Mouse (Mus musculus) T-helper 1 cell (primary cell): ENCODE data around the gene Utrn.

Source experiments
- in situ Hi-C: fragments of 300-600 bp; cut with MboI, MseI; formaldehyde crosslinking; loops from one replicate; pipeline ENCODE4 v1.15.1; 2025; ENCODE audit warnings: high pct_unique_total_duplicates

Utrn gene

GRCm38 (mm10) chr10:12701694-12702093 is 167.5 kb downstream of the Utrn start:
- in situ Hi-C loops: loop anchor here (10.0 kb wide), 1 partner anchor 1303 kb away; no protein-coding TSS in a partner anchor

DNA sequence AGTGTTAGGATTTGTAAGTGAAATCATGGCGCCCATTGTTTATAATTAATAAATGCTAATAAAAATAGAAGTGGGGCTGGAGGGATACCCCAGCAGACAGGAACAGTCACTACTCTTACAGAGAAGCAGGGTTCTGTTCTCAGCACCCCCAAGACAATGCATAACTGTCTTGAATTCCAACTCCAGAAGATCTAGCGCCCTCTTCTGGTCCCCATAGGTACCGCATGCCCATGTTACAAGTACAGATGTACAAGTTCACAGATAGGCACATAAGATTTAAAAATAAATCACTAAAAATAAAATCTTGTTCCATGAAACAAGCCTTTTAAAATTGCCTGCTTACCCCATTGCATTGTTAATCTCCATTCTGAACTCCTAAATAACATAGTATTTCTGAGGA is 168.6 kb downstream of the Utrn start:
- in situ Hi-C loops: loop anchor here (10.0 kb wide), 1 partner anchor 1304 kb away; no protein-coding TSS in a partner anchor

DNA sequence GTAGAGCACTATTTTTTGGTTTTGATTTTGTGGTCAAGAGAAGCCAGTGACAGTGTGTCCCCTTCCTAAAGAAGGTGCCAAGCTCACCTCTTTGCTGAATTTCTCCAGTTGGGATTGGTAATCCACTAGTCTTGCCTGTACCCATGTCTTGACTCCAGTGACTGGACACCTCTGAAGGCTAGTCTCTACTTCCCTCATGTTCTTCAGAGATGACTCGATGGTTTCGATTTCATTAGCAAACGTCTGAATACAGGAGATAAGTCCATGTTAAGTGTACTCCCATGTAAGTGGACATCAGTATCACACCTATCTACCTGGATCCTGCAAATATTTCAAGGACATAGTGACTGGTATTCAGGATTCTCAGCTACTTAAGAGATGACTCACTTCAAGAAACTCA is 171.3 kb downstream of the Utrn start:
- in situ Hi-C loops: loop anchor here (25.0 kb wide), 1 partner anchor 1511 kb away; no protein-coding TSS in a partner anchor

GRCm38 (mm10) chr10:12696704-12697103 is 172.5 kb downstream of the Utrn start:
- in situ Hi-C loops: loop anchor here (25.0 kb wide), 1 partner anchor 1509 kb away; no protein-coding TSS in a partner anchor

- in situ Hi-C loops: loop anchor here (25.0 kb wide), 1 partner anchor 1507 kb away; no protein-coding TSS in a partner anchor
Observed at GRCm38 (mm10) chr10:12694774-12695173, 174.4 kb downstream of the Utrn start.

GRCm38 (mm10) chr10:12690601-12691000 is 178.6 kb downstream of the Utrn start:
- in situ Hi-C loops: loop anchor here (25.0 kb wide), 1 partner anchor 1503 kb away; no protein-coding TSS in a partner anchor

DNA sequence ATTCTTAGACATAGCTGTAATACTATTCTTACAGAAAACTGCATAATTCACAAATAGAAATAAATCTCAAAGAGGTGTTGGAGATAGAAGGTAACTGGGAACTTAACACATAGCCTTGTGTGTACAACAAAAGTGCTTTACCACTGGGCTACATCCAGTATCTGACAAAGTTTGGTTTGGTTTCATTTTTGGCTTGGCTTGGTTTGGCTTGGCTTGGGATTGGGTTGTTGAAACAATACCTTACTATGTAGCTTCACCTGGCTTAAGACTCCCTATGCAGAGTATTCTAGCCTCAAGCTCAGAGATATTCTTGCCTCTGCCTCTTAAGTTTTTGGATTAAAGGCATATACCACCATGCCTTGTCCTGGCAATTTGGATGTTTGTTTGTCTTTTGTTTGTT is 183.5 kb downstream of the Utrn start:
- in situ Hi-C loops: loop anchor here (25.0 kb wide), 1 partner anchor 1498 kb away; no protein-coding TSS in a partner anchor

GRCm38 (mm10) chr10:12684018-12684417 is 185.1 kb downstream of the Utrn start:
- in situ Hi-C loops: loop anchor here (25.0 kb wide), 1 partner anchor 1497 kb away; no protein-coding TSS in a partner anchor

DNA sequence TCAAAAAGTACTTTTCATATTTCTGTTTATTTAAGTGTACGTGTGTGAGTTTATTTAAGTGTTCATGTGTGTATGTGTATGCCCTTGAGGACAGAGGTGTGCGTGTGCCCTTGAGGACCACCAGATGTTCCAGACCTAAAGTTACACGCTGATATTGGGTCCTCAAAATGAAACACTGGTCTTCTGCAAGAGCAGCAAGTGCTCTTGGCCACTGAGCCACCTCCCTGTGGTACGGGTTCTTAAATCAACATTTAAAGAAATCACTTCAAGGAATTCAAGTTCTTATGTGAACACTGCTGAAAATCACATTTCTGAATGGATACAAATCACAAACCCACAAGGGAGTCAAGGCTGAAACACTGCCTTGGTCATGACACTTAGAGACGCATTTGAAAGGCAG is 195.9 kb downstream of the Utrn start:
- in situ Hi-C loops: no loop called here

DNA sequence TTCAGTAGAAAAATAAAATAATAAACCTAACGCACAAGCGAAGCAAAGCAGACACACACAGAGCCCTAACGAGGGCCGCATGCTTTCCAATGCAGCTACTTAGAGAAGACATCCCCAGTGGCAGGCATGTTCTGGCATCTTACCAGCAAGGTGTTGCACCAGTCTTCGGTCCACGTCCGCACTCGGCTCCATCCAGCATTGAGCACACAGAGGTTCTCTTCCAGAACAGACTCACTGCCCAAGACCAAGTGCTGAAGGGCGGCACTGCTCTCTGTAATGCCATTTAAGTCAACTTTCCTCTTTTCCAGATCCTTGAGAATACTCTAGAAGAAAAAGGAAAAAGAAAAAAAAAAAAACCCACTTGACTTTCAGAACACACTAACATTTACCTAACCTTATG is 197.6 kb downstream of the Utrn start:
- in situ Hi-C loops: no loop called here

DNA sequence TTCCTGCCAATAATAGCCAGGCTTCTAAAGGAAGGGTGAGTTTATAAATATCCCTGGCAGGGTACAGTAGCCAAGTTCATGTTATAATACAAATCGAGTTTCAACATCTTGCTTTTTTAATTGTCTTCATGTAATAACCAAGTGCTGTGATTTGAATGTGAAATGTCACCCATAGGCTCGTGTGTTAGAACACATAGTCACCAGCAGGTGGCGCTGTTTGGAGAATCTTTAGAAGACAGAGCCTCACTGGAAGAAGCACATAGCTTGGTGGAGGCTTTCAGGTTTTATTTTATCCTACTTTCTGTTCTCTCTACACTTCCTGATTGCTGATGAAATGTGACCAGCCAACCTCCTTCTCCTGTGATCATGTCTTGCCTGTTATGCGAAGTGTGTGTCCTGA is 207.1 kb downstream of the Utrn start:
- in situ Hi-C loops: no loop called here

GRCm38 (mm10) chr10:12658023-12658744 is 211.0 kb downstream of the Utrn start:
- in situ Hi-C loops: no loop called here

- in situ Hi-C loops: no loop called here
Observed at GRCm38 (mm10) chr10:12652988-12653387, 216.2 kb downstream of the Utrn start.

DNA sequence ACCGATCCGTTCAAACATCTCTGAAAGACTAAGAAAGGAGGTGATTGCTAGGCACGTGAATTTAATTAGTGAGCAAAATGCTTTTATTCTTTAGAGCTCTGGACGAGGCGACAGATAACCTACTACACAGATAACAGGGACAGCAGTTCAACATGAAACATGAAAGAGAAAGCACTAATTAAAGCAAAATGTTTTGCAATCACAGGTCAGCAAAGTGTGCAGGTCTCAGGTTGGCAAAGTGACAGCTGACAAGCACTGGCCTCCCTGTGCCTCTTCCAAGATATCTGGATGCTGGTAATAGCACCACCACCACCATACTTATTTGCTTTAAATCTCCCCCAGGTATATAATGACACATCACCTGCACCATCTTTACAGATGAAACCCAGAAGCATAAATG is 223.0 kb downstream of the Utrn start:
- in situ Hi-C loops: no loop called here

- in situ Hi-C loops: no loop called here
Observed at GRCm38 (mm10) chr10:12643336-12643735, 225.8 kb downstream of the Utrn start.

GRCm38 (mm10) chr10:12639638-12640037 is 229.5 kb downstream of the Utrn start:
- in situ Hi-C loops: no loop called here

DNA sequence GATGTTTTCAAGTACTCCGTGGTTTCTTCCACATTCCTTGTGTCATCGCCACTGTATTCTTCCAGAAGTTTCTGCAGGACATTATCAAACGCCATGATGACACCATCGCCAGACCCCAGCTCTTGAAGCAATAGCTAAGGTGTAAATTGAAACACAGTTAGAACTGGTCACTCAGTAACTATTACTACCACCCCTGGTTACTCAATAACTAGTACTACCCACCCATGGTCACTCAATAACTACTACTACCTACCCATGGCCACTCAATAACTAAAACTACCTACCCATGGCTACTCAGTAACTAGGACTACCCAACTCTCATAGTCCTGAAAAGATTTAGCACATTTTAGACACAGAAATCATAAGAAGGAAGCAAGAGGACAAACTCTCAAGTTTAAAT is 235.2 kb downstream of the Utrn start:
- in situ Hi-C loops: no loop called here

GRCm38 (mm10) chr10:12630933-12631332 is 238.2 kb downstream of the Utrn start:
- in situ Hi-C loops: no loop called here

- in situ Hi-C loops: loop anchor here (25.0 kb wide), 1 partner anchor 606 kb away; no protein-coding TSS in a partner anchor
Observed at GRCm38 (mm10) chr10:12618397-12618796, 250.8 kb downstream of the Utrn start.

- in situ Hi-C loops: loop anchor here (25.0 kb wide), 1 partner anchor 603 kb away; no protein-coding TSS in a partner anchor
Observed at GRCm38 (mm10) chr10:12615723-12616122, 253.4 kb downstream of the Utrn start.

DNA sequence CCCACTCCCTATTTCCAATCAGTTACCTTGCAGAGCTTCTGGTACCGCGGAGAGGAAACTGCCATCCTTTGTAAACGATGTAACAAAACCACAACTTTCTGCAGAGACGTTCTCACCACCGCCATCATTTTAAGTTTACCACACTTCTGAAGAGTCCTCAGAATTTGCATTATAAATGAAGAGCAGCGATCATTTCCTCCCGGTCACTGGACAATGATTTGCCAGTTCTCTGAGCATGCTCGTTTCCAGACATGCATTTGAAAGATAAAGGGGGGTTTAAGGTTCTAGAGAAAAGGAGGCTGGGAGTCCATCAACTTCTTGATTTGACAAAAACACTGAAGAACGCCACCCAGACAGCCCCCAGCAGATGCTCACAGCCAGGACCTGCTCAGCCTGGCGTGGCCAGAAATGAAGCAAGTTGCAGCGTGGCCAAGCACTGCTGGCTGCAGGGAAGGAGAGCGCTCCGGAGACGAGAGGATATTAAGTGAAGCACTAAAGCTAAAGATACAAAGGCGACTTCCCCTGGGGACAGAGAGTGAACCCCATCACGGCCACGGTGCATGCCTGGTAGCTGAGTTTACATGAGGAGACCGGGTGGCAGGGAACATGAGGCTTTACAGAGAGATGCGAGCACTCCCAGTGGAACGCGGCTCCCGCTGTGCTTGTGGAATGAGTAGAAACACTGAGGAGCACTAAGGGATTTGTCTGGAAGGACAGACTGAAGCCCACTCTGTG is 254.5 kb downstream of the Utrn start:
- in situ Hi-C loops: loop anchor here (25.0 kb wide), 1 partner anchor 602 kb away; no protein-coding TSS in a partner anchor

DNA sequence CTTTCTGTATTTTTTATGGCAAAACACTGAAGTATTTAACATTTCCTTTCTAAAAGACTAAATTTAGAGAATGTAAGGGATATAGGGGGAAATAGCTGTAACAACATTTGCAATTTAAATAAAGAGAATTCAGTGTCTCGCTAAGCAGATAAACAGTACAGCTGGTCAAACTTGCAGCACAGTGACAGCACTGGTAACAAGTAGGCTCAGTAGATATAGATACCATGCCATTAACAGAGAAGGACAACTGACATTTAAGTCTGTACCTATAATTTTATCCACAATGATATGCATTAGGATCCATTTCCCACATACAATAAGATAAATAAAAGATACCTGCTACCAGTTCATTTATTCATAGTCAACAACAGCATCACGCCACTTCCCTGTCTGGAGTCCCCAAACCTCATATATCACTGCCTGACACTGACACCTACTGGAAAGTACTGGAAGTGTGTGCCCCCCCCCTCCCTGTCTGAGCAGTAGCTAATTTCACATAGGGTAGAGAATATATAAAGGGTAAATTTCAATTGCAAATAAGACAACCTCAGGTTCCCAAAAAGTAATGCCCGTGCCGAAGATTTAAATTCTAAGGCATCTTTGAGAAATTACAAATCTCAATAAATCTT is 256.8 kb downstream of the Utrn start:
- in situ Hi-C loops: loop anchor here (25.0 kb wide), 1 partner anchor 600 kb away; no protein-coding TSS in a partner anchor
